Mouse (Mus musculus) kidney, embryonic 15.5 days (tissue): ENCODE data around the gene Ksr2. TPM values are rescaled to one million over a fixed set of nuclear protein-coding genes. Genes with fewer than 3 reads are reported as not detected.

Experiments used
- ATAC-seq: fragments of 200-750 bp; cut with Nextera tagmentation; replicated peaks from 2 replicates; pipeline ENCODE4 v1.8.0; 2017; ENCODE audit warnings: moderate TSS enrichment; ENCODE audit not compliant: low FRiP score
- H3K27ac ChIP-seq: fragments of 300-500 bp; sonication (generic); 2 replicates; pipeline ENCODE4 v1.5.1; 2015; ENCODE audit warnings: mild to moderate bottlenecking, inconsistent platforms
- H3K27me3 ChIP-seq: fragments of 300-500 bp; sonication (generic); 2 replicates; pipeline ENCODE4 v1.6.1; 2015; ENCODE audit warnings: inconsistent platforms
- H3K36me3 ChIP-seq: fragments of 300-500 bp; sonication (generic); 2 replicates; pipeline ENCODE4 v1.6.1; 2015; ENCODE audit warnings: inconsistent platforms
- H3K4me1 ChIP-seq: fragments of 300-500 bp; sonication (generic); 2 replicates; pipeline ENCODE4 v1.6.1; 2015; ENCODE audit warnings: inconsistent platforms
- H3K4me2 ChIP-seq: fragments of 300-500 bp; sonication (generic); 2 replicates; pipeline ENCODE4 v1.6.1; 2015; ENCODE audit warnings: moderate library complexity, mild to moderate bottlenecking, inconsistent platforms
- H3K4me3 ChIP-seq: fragments of 300-500 bp; sonication (generic); replicated peaks from 2 replicates; pipeline ENCODE4 v1.5.1; 2015; ENCODE audit warnings: mild to moderate bottlenecking, inconsistent platforms
- H3K9ac ChIP-seq: fragments of 300-500 bp; sonication (generic); 2 replicates; pipeline ENCODE4 v1.6.1; 2015; ENCODE audit warnings: mild to moderate bottlenecking, inconsistent platforms
- H3K9me3 ChIP-seq: fragments of 300-500 bp; sonication (generic); replicated peaks from 2 replicates; pipeline ENCODE4 v1.6.1; 2016; ENCODE audit warnings: inconsistent platforms
- WGBS: fragments of 180-500 bp; shearing (Covaris S2); methylation state at CpG from one replicate; pipeline ENCODE4 v1.1.7; 2015; ENCODE audit warnings: mixed read lengths; 5-methylcytosine and 5-hydroxymethylcytosine counted together
- polyA plus RNA-seq: library from polyadenylated mRNA; unstranded; fragments of >200 nt; fragmentation: Nextera tagmentation; extraction: Ambion mirVana; gene quantifications from 2 replicates; pipeline ENCODE4 v1.2.1, GENCODE M21; 2015

Gene Ksr2
- polyA plus RNA-seq, 1 experiment from 2014 or later, result 0.73 TPM

GRCm38 (mm10) chr5:117515396-117515795, 101.6 kb downstream of the Ksr2 start:
- 78% methylated on average over 12 of the region's 12 CpGs for WGBS
- no peak overlapping the region for H3K9ac ChIP-seq
- H3K9me3 ChIP-seq, result no peaks in the 10 kb centered on the region
- peaks cover 52% of the 10 kb centered on the region for H3K4me1 ChIP-seq
- H3K36me3 ChIP-seq, result no peaks in the 10 kb centered on the region
- no peak for ATAC-seq
- no peak overlapping the region for H3K4me2 ChIP-seq
- no peaks in the 10 kb centered on the region; the same call in 1 of the 2 replicates for H3K27me3 ChIP-seq
- H3K27ac ChIP-seq, result no peak overlapping the region
- H3K4me3 ChIP-seq, result no peak overlapping the region

- no peak overlapping the region for H3K4me2 ChIP-seq
- no peak overlapping the region for H3K4me3 ChIP-seq
- no peaks in the 10 kb centered on the region for H3K36me3 ChIP-seq
- H3K9me3 ChIP-seq, result no peaks in the 10 kb centered on the region
- no peaks in the 10 kb centered on the region; the same call in 1 of the 2 replicates for H3K27me3 ChIP-seq
- WGBS, result 71% methylated on average over 7 of the region's 7 CpGs
- no peak overlapping the region for H3K27ac ChIP-seq
- H3K9ac ChIP-seq, result no peak overlapping the region
- H3K4me1 ChIP-seq, result peaks cover 49% of the 10 kb centered on the region
- no peak for ATAC-seq
These were observed 102.1 kb downstream of the Ksr2 start for GRCm38 (mm10) chr5:117515861-117516260.

- Histone ChIP-seq H3K27me3 (no peaks in the 10 kb centered on the region; the same call in 1 of the 2 replicates), H3K27ac (no peak overlapping the region), H3K4me3 (no peak overlapping the region), H3K4me1 (peaks cover 44% of the 10 kb centered on the region), H3K9ac (no peak overlapping the region), H3K9me3 (no peaks in the 10 kb centered on the region), H3K36me3 (no peaks in the 10 kb centered on the region), H3K4me2 (no peak overlapping the region)
- 0 out of 2 replicates have a peak, but pooled peaks have one; percentile 37 for ATAC-seq
- WGBS, result 2% methylated on average over 7 of the region's 8 CpGs
These were observed 102.8 kb downstream of the Ksr2 start for GRCm38 (mm10) chr5:117516597-117516996.

- Histone ChIP-seq H3K4me2 (no peak overlapping the region), H3K27me3 (no peaks in the 10 kb centered on the region; the same call in 1 of the 2 replicates), H3K9me3 (no peaks in the 10 kb centered on the region), H3K36me3 (no peaks in the 10 kb centered on the region), H3K4me3 (no peak overlapping the region), H3K27ac (no peak overlapping the region), H3K9ac (no peak overlapping the region), H3K4me1 (peaks cover 35% of the 10 kb centered on the region)
- 37% methylated on average over 4 of the region's 4 CpGs for WGBS
- no peak for ATAC-seq
These were observed 106.2 kb downstream of the Ksr2 start for GRCm38 (mm10) chr5:117519858-117520495.

GRCm38 (mm10) chr5:117521156-117521555, 107.4 kb downstream of the Ksr2 start:
- no peak for ATAC-seq
- H3K9ac ChIP-seq, result no peak overlapping the region
- H3K4me1 ChIP-seq, result peaks cover 31% of the 10 kb centered on the region
- no peaks in the 10 kb centered on the region for H3K36me3 ChIP-seq
- no peak overlapping the region for H3K4me2 ChIP-seq
- no peaks in the 10 kb centered on the region; the same call in 1 of the 2 replicates for H3K27me3 ChIP-seq
- H3K4me3 ChIP-seq, result no peak overlapping the region
- no peak overlapping the region for H3K27ac ChIP-seq
- 84% methylated on average over 4 of the region's 4 CpGs for WGBS
- no peaks in the 10 kb centered on the region for H3K9me3 ChIP-seq

GRCm38 (mm10) chr5:117521701-117522100, 107.9 kb downstream of the Ksr2 start:
- H3K4me1 ChIP-seq, result peaks cover 27% of the 10 kb centered on the region
- H3K36me3 ChIP-seq, result no peaks in the 10 kb centered on the region
- no peaks in the 10 kb centered on the region for H3K9me3 ChIP-seq
- H3K4me2 ChIP-seq, result no peak overlapping the region
- H3K9ac ChIP-seq, result no peak overlapping the region
- ATAC-seq, result no peak
- WGBS, result 88% methylated on average over 4 of the region's 4 CpGs
- no peaks in the 10 kb centered on the region; the same call in 1 of the 2 replicates for H3K27me3 ChIP-seq
- H3K4me3 ChIP-seq, result no peak overlapping the region
- H3K27ac ChIP-seq, result no peak overlapping the region

GRCm38 (mm10) chr5:117522471-117522870, 108.7 kb downstream of the Ksr2 start:
- peaks cover 24% of the 10 kb centered on the region for H3K4me1 ChIP-seq
- no peaks in the 10 kb centered on the region for H3K9me3 ChIP-seq
- no peak overlapping the region for H3K27ac ChIP-seq
- no peaks in the 10 kb centered on the region; the same call in 1 of the 2 replicates for H3K27me3 ChIP-seq
- ATAC-seq, result no peak
- H3K9ac ChIP-seq, result no peak overlapping the region
- WGBS, result 72% methylated on average over 4 of the region's 4 CpGs
- no peaks in the 10 kb centered on the region for H3K36me3 ChIP-seq
- H3K4me2 ChIP-seq, result no peak overlapping the region
- H3K4me3 ChIP-seq, result no peak overlapping the region

- H3K4me2 ChIP-seq, result no peak overlapping the region
- no peaks in the 10 kb centered on the region for H3K9me3 ChIP-seq
- 71% methylated on average over 10 of the region's 10 CpGs for WGBS
- no peaks in the 10 kb centered on the region; the same call in 1 of the 2 replicates for H3K27me3 ChIP-seq
- no peak for ATAC-seq
- peaks cover 20% of the 10 kb centered on the region for H3K4me1 ChIP-seq
- H3K9ac ChIP-seq, result no peak overlapping the region
- no peak overlapping the region for H3K27ac ChIP-seq
- H3K4me3 ChIP-seq, result no peak overlapping the region
- no peaks in the 10 kb centered on the region for H3K36me3 ChIP-seq
These were observed 109.2 kb downstream of the Ksr2 start for GRCm38 (mm10) chr5:117523010-117523409.

- 31% methylated on average over 6 of the region's 6 CpGs for WGBS
- Histone ChIP-seq H3K27me3 (peaks cover 37% of the 10 kb centered on the region), H3K36me3 (no peaks in the 10 kb centered on the region), H3K4me2 (no peak overlapping the region), H3K9me3 (no peaks in the 10 kb centered on the region), H3K9ac (no peak overlapping the region), H3K4me1 (peaks cover 26% of the 10 kb centered on the region), H3K27ac (peak overlapping the region; percentile 22; the same call in 1 of the 2 replicates), H3K4me3 (no peak overlapping the region)
- no peak for ATAC-seq
These were observed 117.2 kb downstream of the Ksr2 start for GRCm38 (mm10) chr5:117530991-117531390.

- H3K27me3 ChIP-seq, result peaks cover 14% of the 10 kb centered on the region
- H3K36me3 ChIP-seq, result no peaks in the 10 kb centered on the region
- no peak overlapping the region for H3K4me2 ChIP-seq
- H3K4me3 ChIP-seq, result no peak overlapping the region
- no peak for ATAC-seq
- H3K4me1 ChIP-seq, result peaks cover 15% of the 10 kb centered on the region
- no peak overlapping the region for H3K27ac ChIP-seq
- no peak overlapping the region for H3K9ac ChIP-seq
- H3K9me3 ChIP-seq, result no peaks in the 10 kb centered on the region
- WGBS, result 82% methylated on average over 3 of the region's 3 CpGs
These were observed 125.4 kb downstream of the Ksr2 start for GRCm38 (mm10) chr5:117539221-117539620.

GRCm38 (mm10) chr5:117541654-117542053, 127.9 kb downstream of the Ksr2 start:
- H3K27me3 ChIP-seq, result no peaks in the 10 kb centered on the region
- H3K4me3 ChIP-seq, result no peak overlapping the region
- no peak overlapping the region for H3K27ac ChIP-seq
- no peaks in the 10 kb centered on the region for H3K9me3 ChIP-seq
- 9% methylated on average over 8 of the region's 8 CpGs for WGBS
- 0 out of 2 replicates have a peak, but pooled peaks have one; percentile 25 for ATAC-seq
- no peaks in the 10 kb centered on the region for H3K36me3 ChIP-seq
- H3K4me1 ChIP-seq, result peaks cover 19% of the 10 kb centered on the region
- H3K4me2 ChIP-seq, result no peak overlapping the region
- no peak overlapping the region for H3K9ac ChIP-seq

GRCm38 (mm10) chr5:117546694-117547268, 133.0 kb downstream of the Ksr2 start:
- Histone ChIP-seq H3K27me3 (no peaks in the 10 kb centered on the region), H3K4me3 (no peak overlapping the region), H3K36me3 (no peaks in the 10 kb centered on the region), H3K4me1 (peaks cover 10% of the 10 kb centered on the region; the same call in 1 of the 2 replicates), H3K27ac (no peak overlapping the region), H3K9ac (no peak overlapping the region), H3K4me2 (no peak overlapping the region), H3K9me3 (no peaks in the 10 kb centered on the region)
- ATAC-seq, result no peak
- WGBS, result 69% methylated on average over 25 of the region's 25 CpGs
